14 mouse cellular contexts compared by ENCODE assay signal in the genomic region with DNA sequence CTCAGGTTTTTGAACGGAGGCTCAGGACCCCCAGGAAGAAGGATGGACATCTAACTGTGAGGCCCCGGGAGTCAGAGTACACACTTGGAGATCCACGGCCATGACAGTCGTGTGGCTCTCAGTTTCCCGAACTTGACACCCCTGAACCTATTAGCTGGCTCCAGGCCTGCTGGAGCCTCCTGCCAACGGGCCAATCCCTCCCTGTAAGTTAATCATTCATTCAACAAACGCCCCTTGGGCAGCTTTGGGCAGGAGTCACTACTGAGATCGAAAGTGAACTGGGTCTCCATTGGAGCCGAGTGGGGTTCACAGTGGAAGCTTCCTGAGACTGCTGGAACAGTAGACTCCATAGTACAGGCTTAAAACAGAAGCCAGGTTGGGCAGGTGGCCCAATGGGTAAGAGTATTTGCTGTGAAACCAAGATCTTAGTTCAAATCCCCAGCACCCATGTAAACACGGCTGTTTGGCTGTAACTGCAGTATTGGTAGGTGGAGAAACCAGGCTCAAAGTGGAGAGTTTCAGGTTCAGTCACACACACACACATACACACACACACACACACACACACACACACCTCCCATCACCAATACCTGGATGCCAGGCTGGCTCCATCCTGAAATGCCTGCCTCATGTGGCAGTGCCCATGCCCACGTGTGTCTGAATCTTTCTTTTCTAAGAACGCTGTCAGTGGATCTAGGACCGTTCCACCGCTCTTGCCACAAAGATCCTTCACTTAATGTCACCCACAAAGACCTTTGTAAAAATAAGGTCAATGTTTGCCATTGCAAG. TPM values are rescaled to one million over a fixed set of nuclear protein-coding genes. Genes with fewer than 3 reads are reported as not detected.
DNase-seq lines count a peak whose midpoint lies in the region; ATAC-seq and TF ChIP-seq lines count a peak whose summit lies in the region.
"Had no signal": no experiment of that assay in that cellular context is flagged by ENCODE, and none has a peak within 500 bp of the region (broad histone marks: within the 10 kb centered on the region; RNA-seq: fewer than 3 reads in every experiment).

No protein-coding gene starts in this region.

- H3K4me3 ChIP-seq in heart, embryonic 10.5 days = no peak overlapping the region
- no peak overlapping the region for H3K4me3 ChIP-seq in kidney, embryonic 14.5 days (ENCODE audit: low read length)
- H3K4me3 ChIP-seq in bone marrow, adult 2 months (replicated peaks; ENCODE audit: control insufficient read depth, low read depth, low read length) = no peak overlapping the region
- peak overlapping the region; percentile 33; the same call in 1 of the 2 replicates for H3K4me3 ChIP-seq in liver, postnatal 0 days (ENCODE audit: low read depth, low read length)
- no peak overlapping the region for H3K4me3 ChIP-seq in forebrain, embryonic 16.5 days (replicated peaks; ENCODE audit: low read length)
- H3K4me3 ChIP-seq: lung, embryonic 15.5 days; neural tube, embryonic 13.5 days; stomach, embryonic 15.5 days had no signal

- 82% methylated on average over 14 of the region's 14 CpGs for WGBS in heart, embryonic 10.5 days
- WGBS in kidney, embryonic 14.5 days = 81% methylated on average over 14 of the region's 14 CpGs
- 69% methylated on average over 14 of the region's 14 CpGs for WGBS in bone marrow, adult 2 months
- WGBS in liver, postnatal 0 days (ENCODE audit: insufficient replicate concordance) = 63% methylated on average over 14 of the region's 14 CpGs
- WGBS in forebrain, embryonic 16.5 days = 85% methylated on average over 14 of the region's 14 CpGs

- no peak overlapping the region for H3K4me2 ChIP-seq in kidney, embryonic 14.5 days (replicated peaks; ENCODE audit: low read depth, low read length)
- peak overlapping the region; percentile 76 for H3K4me2 ChIP-seq in liver, postnatal 0 days (ENCODE audit: low read depth, low read length)
- H3K4me2 ChIP-seq in forebrain, embryonic 16.5 days (ENCODE audit: low read length) = no peak overlapping the region
- H3K4me2 ChIP-seq: neural tube, embryonic 13.5 days; stomach, embryonic 15.5 days had no signal

- TF ChIP-seq CTCF in bone marrow, adult 2 months (IDR thresholded peaks at IDR 0.05; ENCODE audit: control insufficient read depth, insufficient read depth, low read length) = no peak
- TF ChIP-seq CTCF in liver, postnatal 0 days (IDR thresholded peaks at IDR 0.05; ENCODE audit: low read depth) = no peak

- H3K9ac ChIP-seq in kidney, embryonic 14.5 days (ENCODE audit: low read depth, low read length) = no peak overlapping the region
- no peak overlapping the region; the same call in 1 of the 2 replicates for H3K9ac ChIP-seq in liver, postnatal 0 days (replicated peaks)
- H3K9ac ChIP-seq in forebrain, embryonic 16.5 days (replicated peaks; ENCODE audit: low read depth, low read length) = no peak overlapping the region
- H3K9ac ChIP-seq: lung, embryonic 15.5 days; neural tube, embryonic 13.5 days; stomach, embryonic 15.5 days had no signal

- intact Hi-C loops in heart, postnatal 36 days (cut with DNase I) = no loop called here

- no peak for TF ChIP-seq POLR2A in bone marrow, adult 2 months (IDR thresholded peaks at IDR 0.05; ENCODE audit: borderline replicate concordance, control insufficient read depth, low read depth, low read length)

- DNase-seq in heart, embryonic 10.5 days (ENCODE audit: low spot score) = no peak
- DNase-seq in heart, postnatal 36 days = no peak
- peak; percentile 72 for DNase-seq in kidney, adult 9 months
- DNase-seq in liver, postnatal 0 days = peak; percentile 52
- DNase-seq in gastrocnemius, adult 18-20 months (ENCODE audit: low spot score) = no peak
- DNase-seq: cerebellum, adult 9-10 months; gastrocnemius, postnatal 36 days; right cerebral cortex, postnatal 4 days had no signal

- H3K27me3 ChIP-seq in heart, embryonic 10.5 days (ENCODE audit: insufficient read depth, poor library complexity, severe bottlenecking) = peaks cover 76% of the 10 kb centered on the region
- peaks cover 28% of the 10 kb centered on the region for H3K27me3 ChIP-seq in kidney, embryonic 14.5 days (ENCODE audit: control insufficient read depth, insufficient read depth, low read length)
- peaks cover 35% of the 10 kb centered on the region for H3K27me3 ChIP-seq in liver, postnatal 0 days (ENCODE audit: insufficient read depth, low read length)
- H3K27me3 ChIP-seq in forebrain, embryonic 16.5 days (replicated peaks; ENCODE audit: control insufficient read depth, insufficient read depth, low read length) = no peaks in the 10 kb centered on the region

- H3K36me3 ChIP-seq in heart, embryonic 10.5 days = no peaks in the 10 kb centered on the region
- no peaks in the 10 kb centered on the region for H3K36me3 ChIP-seq in kidney, embryonic 14.5 days (ENCODE audit: control insufficient read depth, insufficient read depth, low read length)
- H3K36me3 ChIP-seq in liver, postnatal 0 days (replicated peaks; ENCODE audit: insufficient read depth, low read length) = no peaks in the 10 kb centered on the region
- H3K36me3 ChIP-seq in forebrain, embryonic 16.5 days (ENCODE audit: control insufficient read depth, insufficient read depth) = no peaks in the 10 kb centered on the region
- H3K36me3 ChIP-seq: lung, embryonic 15.5 days; neural tube, embryonic 13.5 days; stomach, embryonic 15.5 days had no signal

- ATAC-seq in kidney, embryonic 14.5 days (ENCODE audit: low FRiP score, low TSS enrichment) = no peak
- ATAC-seq in liver, postnatal 0 days = peak; percentile 16; the same call in 1 of the 2 replicates
- ATAC-seq in forebrain, embryonic 16.5 days = no peak

- peak overlapping the region; percentile 83 for H3K27ac ChIP-seq in heart, embryonic 10.5 days
- H3K27ac ChIP-seq in kidney, embryonic 14.5 days (ENCODE audit: low read depth, low read length) = no peak overlapping the region
- H3K27ac ChIP-seq in bone marrow, adult 2 months (ENCODE audit: control insufficient read depth, insufficient read depth, low read depth, low read length, poor library complexity) = peak overlapping the region; percentile 43; the same call in 1 of the 2 replicates
- peak overlapping the region; percentile 89 for H3K27ac ChIP-seq in liver, postnatal 0 days (ENCODE audit: low read depth)
- no peak overlapping the region for H3K27ac ChIP-seq in forebrain, embryonic 16.5 days (ENCODE audit: low read length)
- H3K27ac ChIP-seq: lung, embryonic 15.5 days; stomach, embryonic 15.5 days had no signal

- peaks cover 72% of the 10 kb centered on the region for H3K4me1 ChIP-seq in heart, embryonic 10.5 days
- H3K4me1 ChIP-seq in kidney, embryonic 14.5 days (ENCODE audit: control insufficient read depth, insufficient read depth, low read length) = peaks cover 4% of the 10 kb centered on the region; the same call in 1 of the 2 replicates
- peaks cover 11% of the 10 kb centered on the region for H3K4me1 ChIP-seq in bone marrow, adult 2 months (ENCODE audit: control insufficient read depth, insufficient read depth, low read length)
- peaks cover 46% of the 10 kb centered on the region for H3K4me1 ChIP-seq in liver, postnatal 0 days (ENCODE audit: insufficient read depth)
- H3K4me1 ChIP-seq in forebrain, embryonic 16.5 days (replicated peaks; ENCODE audit: control insufficient read depth, insufficient read depth, low read length) = peaks cover 24% of the 10 kb centered on the region

- no peaks in the 10 kb centered on the region for H3K9me3 ChIP-seq in heart, embryonic 10.5 days
- no peaks in the 10 kb centered on the region for H3K9me3 ChIP-seq in kidney, embryonic 14.5 days (ENCODE audit: control insufficient read depth, low read length)
- H3K9me3 ChIP-seq in liver, postnatal 0 days (ENCODE audit: low read length) = no peaks in the 10 kb centered on the region
- no peaks in the 10 kb centered on the region for H3K9me3 ChIP-seq in forebrain, embryonic 16.5 days (ENCODE audit: control insufficient read depth, low read length)
- H3K9me3 ChIP-seq: lung, embryonic 15.5 days; neural tube, embryonic 13.5 days; stomach, embryonic 15.5 days had no signal

- no peak for TF ChIP-seq EP300 in liver, postnatal 0 days (IDR thresholded peaks at IDR 0.05; ENCODE audit: low read depth)

RNA-seq across cellular contexts. Expression of gene Cbfa2t3, which starts 20.0 kb away (rescaled TPM):
- 3.8 and 5.5 TPM in 2 replicates for polyA plus RNA-seq in heart, embryonic 10.5 days (2016; fragmentation: Nextera tagmentation; extraction: Ambion mirVana)
- total RNA-seq in heart, postnatal 36 days (2021) = 10 to 100 TPM; 19.7 to 23.0 TPM
- 3.6 and 3.7 TPM in 2 replicates for polyA plus RNA-seq in kidney, embryonic 14.5 days (2014; fragmentation: Nextera tagmentation; extraction: Ambion mirVana)
- polyA plus RNA-seq in bone marrow, adult 2 months (2011; ENCODE audit: insufficient read depth, insufficient read length, low replicate concordance, missing spikeins) = 16.3 and 58.8 TPM in 2 replicates
- 2.1 and 2.4 TPM in 2 replicates for polyA plus RNA-seq in liver, postnatal 0 days (2015; fragmentation: Nextera tagmentation; extraction: Ambion mirVana)
- polyA plus RNA-seq in forebrain, embryonic 16.5 days (2015; fragmentation: Nextera tagmentation; extraction: Ambion mirVana) = 11.6 and 13.8 TPM in 2 replicates
- total RNA-seq in gastrocnemius, adult 18-20 months (2021) = 10 to 100 TPM; 16.1 to 25.9 TPM

RNA-seq across cellular contexts. Expression of gene Acsf3, which starts 56.4 kb away (rescaled TPM):
- 17.3 and 19.8 TPM in 2 replicates for polyA plus RNA-seq in heart, embryonic 10.5 days (2016; fragmentation: Nextera tagmentation; extraction: Ambion mirVana)
- 10 to 100 TPM; 28.3 to 30.6 TPM for total RNA-seq in heart, postnatal 36 days (2021)
- polyA plus RNA-seq in kidney, embryonic 14.5 days (2014; fragmentation: Nextera tagmentation; extraction: Ambion mirVana) = 16.1 and 20.2 TPM in 2 replicates
- 5.0 TPM in 2 replicates for polyA plus RNA-seq in bone marrow, adult 2 months (2011; ENCODE audit: insufficient read depth, insufficient read length, low replicate concordance, missing spikeins)
- 9.6 and 10.7 TPM in 2 replicates for polyA plus RNA-seq in liver, postnatal 0 days (2015; fragmentation: Nextera tagmentation; extraction: Ambion mirVana)
- 13.6 and 15.9 TPM in 2 replicates for polyA plus RNA-seq in forebrain, embryonic 16.5 days (2015; fragmentation: Nextera tagmentation; extraction: Ambion mirVana)
- total RNA-seq in gastrocnemius, adult 18-20 months (2021) = 10 to 100 TPM; 12.4 to 12.9 TPM

Comparison
In these comparisons a context has a peak if more than half of its experiments do, and no peak if none do; other contexts are left out.
1. DNase-seq: peak in kidney, adult 9 months (single experiment) and liver, postnatal 0 days (single experiment); none in heart, embryonic 10.5 days (single experiment), heart, postnatal 36 days (0 of 2) and gastrocnemius, adult 18-20 months (single experiment).
2. H3K27ac ChIP-seq: peak in heart, embryonic 10.5 days (single experiment), bone marrow, adult 2 months (single experiment) and liver, postnatal 0 days (single experiment); none in kidney, embryonic 14.5 days (single experiment) and forebrain, embryonic 16.5 days (single experiment).